Mouse (Mus musculus): ENCODE measurements around the gene Gabarapl2. TPM values are rescaled to one million over a fixed set of nuclear protein-coding genes. Genes with fewer than 3 reads are reported as not detected.
"Not testable (repeated sequence)": the region's sequence is repeated elsewhere in the genome, so short reads cannot be mapped to it uniquely, and the experiment has no call there.

Gene Gabarapl2
- polyA plus RNA-seq, 1 experiment, result 251 TPM

GRCm38 (mm10) chr8:111933348-111934076 lies 7.0 kb upstream of the Gabarapl2 start, which contains the start of gene Tmem231:
Gene Tmem231, minus strand, starts transcription at chr8:111933881.
- peak; percentile 86 to 92 for DNase-seq (ENCODE audit: extremely low spot score in 1 of 2, low spot score in 1 of 2)

GRCm38 (mm10) chr8:111934201-111934600 lies 6.3 kb upstream of the Gabarapl2 start:
- DNase-seq (ENCODE audit: extremely low spot score in 1 of 2, low spot score in 1 of 2), result no peak

- no peak for DNase-seq (ENCODE audit: extremely low spot score in 1 of 2, low spot score in 1 of 2)
Observed at GRCm38 (mm10) chr8:111937184-111937583, 3.3 kb upstream of the Gabarapl2 start.

GRCm38 (mm10) chr8:111938076-111938985 lies 2.2 kb upstream of the Gabarapl2 start:
- not testable (repeated sequence) for DNase-seq (ENCODE audit: extremely low spot score in 1 of 2, low spot score in 1 of 2)

- DNase-seq (ENCODE audit: extremely low spot score in 1 of 2, low spot score in 1 of 2), result no peak
Observed at GRCm38 (mm10) chr8:111939516-111940142, 874 bp upstream of the Gabarapl2 start.

- no peak for DNase-seq (ENCODE audit: extremely low spot score in 1 of 2, low spot score in 1 of 2)
Observed at GRCm38 (mm10) chr8:111941101-111941454, 575 bp downstream of the Gabarapl2 start.

- DNase-seq (ENCODE audit: extremely low spot score in 1 of 2, low spot score in 1 of 2), result no peak
Observed at GRCm38 (mm10) chr8:111943544-111943943, 3.0 kb downstream of the Gabarapl2 start.

GRCm38 (mm10) chr8:111947144-111947543 lies 6.6 kb downstream of the Gabarapl2 start:
- no peak for DNase-seq (ENCODE audit: extremely low spot score in 1 of 2, low spot score in 1 of 2)

- no peak for DNase-seq (ENCODE audit: extremely low spot score in 1 of 2, low spot score in 1 of 2)
Observed at GRCm38 (mm10) chr8:111947954-111948353, 7.5 kb downstream of the Gabarapl2 start.

GRCm38 (mm10) chr8:111950846-111951245 lies 10.3 kb downstream of the Gabarapl2 start:
- DNase-seq (ENCODE audit: extremely low spot score in 1 of 2, low spot score in 1 of 2), result no peak

- peak; percentile 73 to 75 for DNase-seq (ENCODE audit: extremely low spot score in 1 of 2, low spot score in 1 of 2)
Observed at GRCm38 (mm10) chr8:111951317-111951716, 10.8 kb downstream of the Gabarapl2 start.

GRCm38 (mm10) chr8:111951936-111952335 lies 11.4 kb downstream of the Gabarapl2 start:
- DNase-seq (ENCODE audit: extremely low spot score in 1 of 2, low spot score in 1 of 2), result no peak

- DNase-seq (ENCODE audit: extremely low spot score in 1 of 2, low spot score in 1 of 2), result no peak
Observed at GRCm38 (mm10) chr8:111954844-111955594, 14.5 kb downstream of the Gabarapl2 start.

GRCm38 (mm10) chr8:111955879-111956278 lies 15.4 kb downstream of the Gabarapl2 start:
- no peak for DNase-seq (ENCODE audit: extremely low spot score in 1 of 2, low spot score in 1 of 2)

- DNase-seq (ENCODE audit: extremely low spot score in 1 of 2, low spot score in 1 of 2), result no peak
Observed at GRCm38 (mm10) chr8:111957231-111957630, 16.7 kb downstream of the Gabarapl2 start.

GRCm38 (mm10) chr8:111960591-111961321 lies 20.3 kb downstream of the Gabarapl2 start:
- no peak for DNase-seq (ENCODE audit: extremely low spot score in 1 of 2, low spot score in 1 of 2)

- DNase-seq (ENCODE audit: extremely low spot score in 1 of 2, low spot score in 1 of 2), result peak in 1 of 2 experiments; percentile 10
Observed at GRCm38 (mm10) chr8:111961330-111961729, 20.8 kb downstream of the Gabarapl2 start.

- DNase-seq (ENCODE audit: extremely low spot score in 1 of 2, low spot score in 1 of 2), result no peak
Observed at GRCm38 (mm10) chr8:111962589-111962988, 22.1 kb downstream of the Gabarapl2 start.

GRCm38 (mm10) chr8:111963091-111963490 lies 22.6 kb downstream of the Gabarapl2 start:
- no peak for DNase-seq (ENCODE audit: extremely low spot score in 1 of 2, low spot score in 1 of 2)

GRCm38 (mm10) chr8:111963546-111963945 lies 23.0 kb downstream of the Gabarapl2 start:
- no peak for DNase-seq (ENCODE audit: extremely low spot score in 1 of 2, low spot score in 1 of 2)
